Mouse (Mus musculus): ENCODE measurements around the gene Ocm. TPM values are rescaled to one million over a fixed set of nuclear protein-coding genes. Genes with fewer than 3 reads are reported as not detected.
"Not testable (repeated sequence)": the region's sequence is repeated elsewhere in the genome, so short reads cannot be mapped to it uniquely, and the experiment has no call there.

The Ocm gene
- polyA plus RNA-seq, 1 experiment from 2014 or later = not detected

DNA sequence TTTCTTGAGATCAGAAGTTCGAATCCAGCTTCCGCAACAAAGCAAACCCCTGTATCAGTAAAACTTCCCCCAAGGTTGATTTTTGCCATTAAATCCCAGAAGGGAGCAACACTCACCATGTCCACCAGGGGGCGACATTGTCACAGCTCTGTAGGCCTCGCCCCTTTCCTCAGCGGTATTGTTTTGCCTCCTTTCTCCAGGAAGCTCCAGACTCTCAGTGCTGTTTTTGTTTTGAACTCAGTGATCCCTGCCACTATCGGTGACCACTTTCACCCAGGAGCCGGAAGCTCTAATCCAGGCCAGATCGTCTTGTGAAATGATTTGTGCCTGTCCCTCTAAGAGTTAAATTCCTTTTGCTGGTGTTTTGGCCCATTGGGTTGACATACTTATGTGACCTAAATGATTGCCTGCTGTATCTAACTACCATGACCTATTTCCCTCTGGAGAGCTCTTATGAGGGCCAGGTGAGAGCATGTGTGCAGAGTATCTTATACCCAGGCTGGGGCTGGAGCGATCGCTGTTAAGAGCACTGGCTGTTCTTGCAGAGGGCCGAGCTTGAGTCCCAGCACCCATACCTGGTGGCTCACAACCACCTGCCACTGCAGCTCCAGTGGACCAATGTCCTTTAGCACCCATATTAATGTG, 14.4 kb upstream of the Ocm start:
- H3K27me3 ChIP-seq (replicated peaks) = no peaks in the 10 kb centered on the region
- no peak overlapping the region for H3K4me3 ChIP-seq
- H3K36me3 ChIP-seq = no peaks in the 10 kb centered on the region
- no peaks in the 10 kb centered on the region for H3K4me1 ChIP-seq
- no peak for ATAC-seq (ENCODE audit: extremely low read depth, insufficient number of reproducible peaks, low FRiP score, low TSS enrichment)
- H3K9me3 ChIP-seq = 0 out of 2 replicates have a peak, but pooled peaks cover 9% of the 10 kb centered on the region
- WGBS = 45% methylated on average over 11 of the region's 11 CpGs
- H3K27ac ChIP-seq (replicated peaks) = no peak overlapping the region
- H3K4me2 ChIP-seq = peak overlapping the region; percentile 47; the same call in 1 of the 2 replicates
- H3K9ac ChIP-seq = no peak overlapping the region

DNA sequence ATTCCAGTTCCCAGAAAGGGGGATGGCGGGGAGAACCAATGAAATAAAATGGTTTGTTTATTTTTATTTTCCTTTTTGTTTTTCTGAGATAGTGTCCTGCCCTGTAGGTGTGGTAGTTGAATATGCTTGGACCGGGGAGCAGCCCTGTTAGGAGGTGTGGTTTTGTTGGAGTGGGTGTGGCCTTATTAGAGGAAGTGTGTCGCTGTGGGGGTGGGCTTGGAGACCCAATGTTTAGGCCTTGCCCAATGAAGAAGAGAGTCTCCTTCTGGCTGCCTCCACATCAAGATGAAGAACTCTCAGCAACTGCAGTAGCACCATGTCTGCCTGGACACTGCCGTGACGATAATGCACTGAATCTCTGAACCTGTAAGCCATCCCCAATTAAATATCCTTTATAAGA, 13.4 kb upstream of the Ocm start:
- no peaks in the 10 kb centered on the region for H3K36me3 ChIP-seq
- H3K27me3 ChIP-seq (replicated peaks) = no peaks in the 10 kb centered on the region
- 83% methylated on average over 5 of the region's 5 CpGs for WGBS
- H3K4me1 ChIP-seq = no peaks in the 10 kb centered on the region
- ATAC-seq (ENCODE audit: extremely low read depth, insufficient number of reproducible peaks, low FRiP score, low TSS enrichment) = no peak
- 0 out of 2 replicates have a peak, but pooled peaks cover 9% of the 10 kb centered on the region for H3K9me3 ChIP-seq
- H3K27ac ChIP-seq (replicated peaks) = no peak overlapping the region
- no peak overlapping the region for H3K4me3 ChIP-seq
- H3K4me2 ChIP-seq = no peak overlapping the region
- H3K9ac ChIP-seq = no peak overlapping the region

DNA sequence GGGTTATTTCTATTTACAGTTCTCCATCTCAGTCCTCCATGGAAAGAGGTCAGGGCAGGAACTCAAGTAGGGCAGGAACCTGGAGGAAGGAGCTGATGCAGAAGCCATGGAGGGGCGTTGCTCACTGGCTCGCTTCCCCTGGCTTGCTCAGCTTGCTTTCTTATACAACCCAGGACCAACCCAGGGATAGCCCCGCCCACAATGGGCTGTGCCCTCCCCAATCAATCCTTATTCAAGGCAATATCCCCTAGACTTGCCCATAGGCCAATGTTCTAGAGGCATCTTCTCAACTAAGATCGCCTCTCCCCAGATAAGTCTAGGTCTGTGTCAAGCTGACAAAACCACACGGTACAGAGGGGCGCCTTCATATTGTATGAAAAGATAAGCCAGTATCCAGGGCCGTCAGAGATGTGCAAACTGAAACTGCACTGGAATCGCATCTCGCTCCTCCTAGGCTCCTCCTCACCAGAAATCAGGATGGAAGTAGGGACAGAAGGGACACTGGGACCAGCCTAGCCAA, 12.7 kb upstream of the Ocm start:
- WGBS = 69% methylated on average over 9 of the region's 9 CpGs
- H3K27me3 ChIP-seq (replicated peaks) = no peaks in the 10 kb centered on the region
- H3K36me3 ChIP-seq = no peaks in the 10 kb centered on the region
- H3K27ac ChIP-seq (replicated peaks) = no peak overlapping the region
- H3K4me3 ChIP-seq = no peak overlapping the region
- H3K9me3 ChIP-seq = 0 out of 2 replicates have a peak, but pooled peaks cover 9% of the 10 kb centered on the region
- ATAC-seq (ENCODE audit: extremely low read depth, insufficient number of reproducible peaks, low FRiP score, low TSS enrichment) = no peak
- no peak overlapping the region for H3K9ac ChIP-seq
- no peak overlapping the region for H3K4me2 ChIP-seq
- H3K4me1 ChIP-seq = no peaks in the 10 kb centered on the region

DNA sequence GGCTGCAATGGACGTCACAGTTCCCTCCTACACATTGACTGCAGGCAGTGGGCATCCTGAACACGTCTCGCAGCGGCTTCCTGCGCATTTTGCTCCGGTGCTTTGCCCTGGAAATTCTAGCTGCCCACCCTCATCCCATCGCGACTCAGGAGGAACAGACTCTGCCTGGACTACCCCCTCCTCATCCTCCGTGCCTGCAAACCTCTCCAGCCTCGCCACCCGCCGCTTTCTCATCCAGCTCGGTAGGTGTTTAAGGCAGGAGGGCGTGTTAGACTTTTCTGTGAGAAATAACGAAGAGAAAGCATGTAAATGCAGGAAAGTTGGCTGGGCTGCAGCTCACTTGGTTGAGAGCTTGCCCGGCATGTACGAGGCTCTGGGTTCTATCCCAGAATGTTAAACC, 10.5 kb upstream of the Ocm start:
- Histone ChIP-seq H3K27ac (replicated peaks) (no peak overlapping the region), H3K4me1 (no peaks in the 10 kb centered on the region), H3K27me3 (replicated peaks) (no peaks in the 10 kb centered on the region), H3K4me2 (peak overlapping the region; percentile 27; the same call in 1 of the 2 replicates), H3K36me3 (no peaks in the 10 kb centered on the region), H3K9me3 (0 out of 2 replicates have a peak, but pooled peaks cover 9% of the 10 kb centered on the region), H3K9ac (no peak overlapping the region), H3K4me3 (no peak overlapping the region)
- 51% methylated on average over 17 of the region's 17 CpGs for WGBS
- no peak for ATAC-seq (ENCODE audit: extremely low read depth, insufficient number of reproducible peaks, low FRiP score, low TSS enrichment)

DNA sequence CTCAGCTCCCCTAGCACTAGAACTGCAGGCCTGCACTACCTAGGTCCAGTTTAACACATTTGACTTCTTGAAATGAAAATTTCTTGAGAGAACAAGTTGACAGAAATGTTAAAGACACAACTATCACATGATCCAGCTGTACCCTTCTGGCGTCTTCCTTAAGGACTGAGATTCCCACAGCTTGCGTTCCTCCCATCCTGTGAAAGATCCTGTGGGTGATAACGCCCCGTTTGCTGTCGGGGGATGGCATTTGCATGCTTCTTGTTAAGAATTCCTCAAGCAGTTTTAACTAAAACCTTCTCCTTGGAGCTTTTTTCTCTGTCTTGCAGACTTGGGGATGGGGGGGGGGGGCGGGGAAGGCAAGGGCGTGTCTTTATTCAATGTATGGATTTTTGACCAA, 8.1 kb upstream of the Ocm start:
- no peak overlapping the region for H3K4me3 ChIP-seq

DNA sequence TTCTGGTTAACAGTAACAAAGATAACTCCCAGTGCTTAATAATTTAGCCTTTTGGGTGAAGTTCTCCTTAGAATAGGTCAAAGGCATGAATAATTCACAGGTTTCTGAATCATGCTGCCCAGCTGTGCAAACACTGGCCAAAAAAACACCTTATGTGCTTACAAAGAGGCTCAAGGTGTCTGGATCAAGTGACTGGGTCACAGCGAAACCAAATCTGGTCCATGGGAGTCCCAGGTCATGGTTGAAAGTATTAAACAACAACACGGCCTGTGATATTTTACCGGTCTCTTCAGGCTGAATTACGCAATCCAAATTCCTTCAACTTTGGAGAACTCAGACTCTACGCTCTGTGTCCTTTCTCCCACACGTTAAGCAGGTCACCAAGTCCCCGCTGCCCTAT, 6.0 kb upstream of the Ocm start:
- H3K4me1 ChIP-seq = no peaks in the 10 kb centered on the region
- 85% methylated on average over 7 of the region's 7 CpGs for WGBS
- no peak overlapping the region for H3K9ac ChIP-seq
- no peak overlapping the region for H3K4me2 ChIP-seq
- no peak for ATAC-seq (ENCODE audit: extremely low read depth, insufficient number of reproducible peaks, low FRiP score, low TSS enrichment)
- H3K27me3 ChIP-seq (replicated peaks) = no peaks in the 10 kb centered on the region
- no peaks in the 10 kb centered on the region for H3K9me3 ChIP-seq
- H3K4me3 ChIP-seq = no peak overlapping the region
- H3K36me3 ChIP-seq = no peaks in the 10 kb centered on the region
- H3K27ac ChIP-seq (replicated peaks) = no peak overlapping the region

More for the DNA sequence above, 8.1 kb upstream of the Ocm start:
- Histone ChIP-seq H3K4me1 (no peaks in the 10 kb centered on the region), H3K27me3 (replicated peaks) (no peaks in the 10 kb centered on the region), H3K9ac (no peak overlapping the region), H3K9me3 (0 out of 2 replicates have a peak, but pooled peaks cover under 1% of the 10 kb centered on the region), H3K27ac (replicated peaks) (no peak overlapping the region), H3K36me3 (no peaks in the 10 kb centered on the region), H3K4me2 (no peak overlapping the region)
- WGBS = 50% methylated on average over 7 of the region's 7 CpGs
- ATAC-seq (ENCODE audit: extremely low read depth, insufficient number of reproducible peaks, low FRiP score, low TSS enrichment) = no peak

DNA sequence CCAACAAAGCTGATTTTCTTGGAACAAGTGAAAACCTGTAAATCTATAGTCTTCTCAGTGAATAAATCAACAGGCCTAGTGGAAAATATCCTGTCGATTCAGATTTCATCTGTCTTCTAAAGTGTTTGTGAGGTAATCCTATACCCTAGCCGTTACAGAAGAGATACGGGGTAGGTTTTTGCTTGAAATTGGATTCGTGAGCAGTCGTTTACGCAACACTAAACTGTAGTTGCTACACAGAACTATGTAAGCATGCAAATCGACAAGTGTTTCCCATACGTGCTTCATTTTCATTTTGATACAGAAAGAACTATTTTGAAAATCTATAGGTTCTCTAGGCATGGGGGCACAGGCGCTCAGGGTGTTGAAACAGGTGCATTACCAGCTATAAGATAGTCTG, 10.6 kb downstream of the Ocm start:
- Histone ChIP-seq H3K4me2 (no peak overlapping the region), H3K9me3 (no peaks in the 10 kb centered on the region), H3K36me3 (peaks cover 19% of the 10 kb centered on the region), H3K27ac (replicated peaks) (no peak overlapping the region), H3K27me3 (replicated peaks) (no peaks in the 10 kb centered on the region), H3K4me1 (peaks cover 6% of the 10 kb centered on the region), H3K4me3 (no peak overlapping the region), H3K9ac (no peak overlapping the region)
- 81% methylated on average over 9 of the region's 9 CpGs for WGBS
- no peak for ATAC-seq (ENCODE audit: extremely low read depth, insufficient number of reproducible peaks, low FRiP score, low TSS enrichment)

DNA sequence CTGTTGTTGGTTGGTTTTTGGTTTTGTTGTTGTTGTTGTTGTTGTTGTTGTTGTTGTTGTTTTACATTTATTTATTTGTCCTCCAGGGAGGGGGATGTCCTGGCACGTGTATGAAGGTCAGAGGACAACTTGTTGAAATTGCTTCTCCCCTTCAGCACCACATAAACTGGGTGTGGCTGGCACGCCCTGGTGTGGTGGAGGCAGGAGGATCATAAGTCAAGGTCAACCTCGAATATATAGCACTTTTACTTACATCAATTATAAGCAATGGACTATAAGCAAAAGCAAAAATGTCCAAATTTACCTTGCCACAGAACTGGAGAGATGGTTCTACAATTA, 11.2 kb downstream of the Ocm start:
- H3K4me1 ChIP-seq = peaks cover 6% of the 10 kb centered on the region
- WGBS = 74% methylated on average over 3 of the region's 3 CpGs
- H3K9ac ChIP-seq = no peak overlapping the region
- H3K27me3 ChIP-seq (replicated peaks) = no peaks in the 10 kb centered on the region
- H3K4me3 ChIP-seq = peak overlapping the region; percentile 94
- no peaks in the 10 kb centered on the region for H3K9me3 ChIP-seq
- ATAC-seq (ENCODE audit: extremely low read depth, insufficient number of reproducible peaks, low FRiP score, low TSS enrichment) = no peak
- peaks cover 24% of the 10 kb centered on the region for H3K36me3 ChIP-seq
- no peak overlapping the region for H3K27ac ChIP-seq (replicated peaks)
- H3K4me2 ChIP-seq = peak overlapping the region; percentile 70

DNA sequence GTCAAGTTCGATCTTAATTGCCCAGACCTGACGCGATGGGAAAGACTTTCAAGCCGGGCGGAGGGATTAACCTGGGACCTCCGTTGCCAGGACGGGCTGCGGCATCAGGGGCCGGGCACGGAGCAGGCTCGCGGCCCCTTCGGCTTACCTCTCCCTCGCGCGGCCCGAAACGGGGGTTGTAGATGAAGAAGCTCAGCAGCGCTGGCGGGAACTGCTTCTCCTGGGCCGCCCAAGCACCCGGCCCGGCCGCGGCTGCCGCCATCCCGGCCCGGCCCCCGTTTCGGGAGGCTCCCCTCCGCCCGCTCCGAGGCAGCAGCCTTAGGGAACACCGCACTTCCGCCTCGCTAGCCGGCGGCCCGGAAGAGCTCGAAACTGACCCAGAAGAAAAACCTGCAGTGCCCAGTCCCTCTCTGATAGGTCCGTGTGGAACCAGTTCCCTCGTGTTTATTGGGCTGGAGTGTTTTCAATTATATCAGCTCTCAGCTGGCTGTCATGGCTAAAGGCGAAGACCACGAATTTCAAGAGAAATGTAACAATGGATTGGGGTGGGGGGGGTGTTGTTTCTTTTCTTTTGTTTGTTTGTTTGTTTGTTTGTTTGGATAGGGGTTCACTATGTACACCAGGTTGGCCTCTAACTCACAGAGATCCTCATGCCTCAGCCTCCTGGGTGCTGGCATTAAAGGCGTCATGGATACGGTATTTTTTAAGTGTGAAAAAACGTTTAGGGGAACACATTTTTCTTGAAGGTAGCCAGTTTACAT, 11.7 kb downstream of the Ocm start, which contains the start of gene Ccz1:
Ccz1 (minus strand) TSS at position 327 of the 761 bp plus-strand sequence.
- Histone ChIP-seq H3K36me3 (peaks cover 29% of the 10 kb centered on the region), H3K9ac (peak within 1 kb of the TSS; percentile 94), H3K27me3 (replicated peaks) (no peaks in the 10 kb centered on the region), H3K9me3 (no peaks in the 10 kb centered on the region), H3K27ac (replicated peaks) (peak within 1 kb of the TSS; percentile 79), H3K4me1 (peaks cover 6% of the 10 kb centered on the region), H3K4me2 (peak within 1 kb of the TSS; percentile 70), H3K4me3 (peak within 1 kb of the TSS; percentile 94)
- 3% methylated on average over 46 of the region's 47 CpGs for WGBS
- peak; percentile 92 for ATAC-seq (ENCODE audit: extremely low read depth, insufficient number of reproducible peaks, low FRiP score, low TSS enrichment)

DNA sequence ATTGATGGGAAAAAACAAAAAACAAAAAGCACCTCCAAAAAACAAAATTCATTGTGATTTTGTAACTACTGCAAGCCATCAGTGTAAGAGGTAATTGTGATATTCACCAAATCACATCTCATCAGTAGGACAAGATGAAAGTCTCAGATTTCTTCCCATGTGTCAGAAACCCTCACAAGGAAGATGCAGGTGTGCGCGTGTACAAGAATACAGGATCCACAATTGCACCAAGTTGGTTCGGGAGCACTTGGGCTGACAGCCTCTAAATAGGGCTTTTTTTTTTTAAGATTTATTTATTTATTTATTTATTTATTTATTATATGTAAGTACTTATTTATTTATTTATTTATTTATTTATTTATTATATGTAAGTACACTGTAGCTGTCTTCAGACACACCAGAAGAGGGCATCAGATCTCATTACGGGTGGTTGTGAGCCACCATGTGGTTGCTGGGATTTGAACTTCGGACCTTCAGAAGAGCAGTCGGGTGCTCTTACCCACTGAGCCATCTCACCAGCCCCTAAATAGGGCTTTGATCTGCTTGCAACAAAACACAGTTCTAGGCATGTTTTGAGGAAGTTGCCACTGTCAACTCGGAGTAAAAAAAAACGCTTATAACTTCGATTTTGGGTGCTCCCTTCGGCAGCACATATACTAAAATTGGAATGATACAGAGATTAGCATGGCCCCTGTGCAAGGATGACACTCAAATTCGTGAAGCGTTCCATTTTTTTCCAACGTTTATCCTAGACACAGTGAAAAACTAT, 12.9 kb downstream of the Ocm start:
- Histone ChIP-seq H3K4me3 (peak overlapping the region; percentile 94), H3K36me3 (peaks cover 41% of the 10 kb centered on the region), H3K4me2 (peak overlapping the region; percentile 70), H3K9ac (peak overlapping the region; percentile 94; the same call in 1 of the 2 replicates)
- H3K27ac ChIP-seq (replicated peaks); ATAC-seq (ENCODE audit: extremely low read depth, insufficient number of reproducible peaks, low FRiP score, low TSS enrichment); H3K4me1 ChIP-seq; H3K27me3 ChIP-seq (replicated peaks); H3K9me3 ChIP-seq: not testable (repeated sequence)
- WGBS = 59% methylated on average over 13 of the region's 13 CpGs
